Mouse (Mus musculus) midbrain, embryonic 14.5 days (tissue): ENCODE measurements around the gene Pde3a. TPM values are rescaled to one million over a fixed set of nuclear protein-coding genes. Genes with fewer than 3 reads are reported as not detected.

Source experiments
- ATAC-seq: fragments of 200-750 bp; cut with Nextera tagmentation; 2 replicates; pipeline ENCODE4 v1.8.0; 2017; ENCODE audit warnings: moderate number of reproducible peaks, moderate library complexity; ENCODE audit not compliant: low FRiP score, low TSS enrichment
- DNase-seq: peaks from one replicate; pipeline ENCODE4 v3.0.0-alpha.2; 2015
- H3K27ac ChIP-seq: fragments of 300-500 bp; sonication (generic); replicated peaks from 2 replicates; pipeline ENCODE4 v1.5.1; 2014; ENCODE audit warnings: mild to moderate bottlenecking, low read depth, low read length, moderate library complexity
- H3K27me3 ChIP-seq: fragments of 300-500 bp; sonication (generic); 2 replicates; pipeline ENCODE4 v1.6.1; 2014; ENCODE audit warnings: low read length, control low read depth, mixed read lengths; ENCODE audit not compliant: control insufficient read depth, insufficient read depth
- H3K36me3 ChIP-seq: fragments of 300-500 bp; sonication (generic); 2 replicates; pipeline ENCODE4 v1.6.1; 2014; ENCODE audit warnings: low read length, control low read depth; ENCODE audit not compliant: control insufficient read depth, insufficient read depth
- H3K4me1 ChIP-seq: fragments of 300-500 bp; sonication (generic); 2 replicates; pipeline ENCODE4 v1.6.1; 2014; ENCODE audit warnings: mild to moderate bottlenecking, antibody characterized with exemption, low read length, control low read depth; ENCODE audit not compliant: control insufficient read depth, insufficient read depth
- H3K4me2 ChIP-seq: fragments of 300-500 bp; sonication (generic); 2 replicates; pipeline ENCODE4 v1.6.1; 2014; ENCODE audit warnings: mild to moderate bottlenecking, low read length, moderate library complexity
- H3K4me3 ChIP-seq: fragments of 300-500 bp; sonication (generic); replicated peaks from 2 replicates; pipeline ENCODE4 v1.5.1; 2014; ENCODE audit warnings: low read depth, low read length
- H3K9ac ChIP-seq: fragments of 300-500 bp; sonication (generic); replicated peaks from 2 replicates; pipeline ENCODE4 v1.6.1; 2014; ENCODE audit warnings: mild to moderate bottlenecking, low read length, moderate library complexity
- H3K9me3 ChIP-seq: fragments of 300-500 bp; sonication (generic); 2 replicates; pipeline ENCODE4 v1.6.1; 2016; ENCODE audit warnings: low read length, control low read depth, mixed read lengths; ENCODE audit not compliant: control insufficient read depth
- WGBS: fragments of 180-500 bp; shearing (Covaris S2); extraction: QIAGEN DNeasy Blood & Tissue Kit; methylation state at CpG from one replicate; pipeline ENCODE4 v1.1.7; 2014; 5-methylcytosine and 5-hydroxymethylcytosine counted together
- polyA plus RNA-seq: library from polyadenylated mRNA; unstranded; fragments of >200 nt; fragmentation: Nextera tagmentation; extraction: Ambion mirVana; gene quantifications from 2 replicates; pipeline ENCODE4 v1.2.1, GENCODE M21; 2014

Pde3a gene
- polyA plus RNA-seq, 1 experiment from 2014 or later: 3.1 TPM

GRCm38 (mm10) chr6:141380927-141381326 lies 131.9 kb downstream of the Pde3a start:
- peak overlapping the region; percentile 63; the same call in 1 of the 2 replicates for H3K27ac ChIP-seq
- no peaks in the 10 kb centered on the region for H3K27me3 ChIP-seq
- 0 out of 2 replicates have a peak overlapping the region, but pooled peaks have one; percentile 20 for H3K9ac ChIP-seq
- no peaks in the 10 kb centered on the region for H3K36me3 ChIP-seq
- ATAC-seq (peak; percentile 55; the same call in 1 of the 2 replicates), DNase-seq (peak; percentile 70)
- WGBS: 27% methylated on average over 12 of the region's 12 CpGs
- no peaks in the 10 kb centered on the region for H3K9me3 ChIP-seq
- peaks cover 5% of the 10 kb centered on the region; the same call in 1 of the 2 replicates for H3K4me1 ChIP-seq
- H3K4me2 ChIP-seq: peak overlapping the region; percentile 29
- no peak overlapping the region for H3K4me3 ChIP-seq

- DNase-seq (peak; percentile 53), ATAC-seq (peak; percentile 38; the same call in 1 of the 2 replicates)
- H3K27ac ChIP-seq: peak overlapping the region; percentile 63
- peak overlapping the region; percentile 29 for H3K4me2 ChIP-seq
- H3K4me3 ChIP-seq: no peak overlapping the region
- H3K9me3 ChIP-seq: no peaks in the 10 kb centered on the region
- no peaks in the 10 kb centered on the region for H3K36me3 ChIP-seq
- H3K4me1 ChIP-seq: peaks cover 5% of the 10 kb centered on the region; the same call in 1 of the 2 replicates
- 55% methylated on average over 8 of the region's 8 CpGs for WGBS
- H3K27me3 ChIP-seq: no peaks in the 10 kb centered on the region
- H3K9ac ChIP-seq: no peak overlapping the region
Observed at GRCm38 (mm10) chr6:141381473-141381872, 132.4 kb downstream of the Pde3a start.

GRCm38 (mm10) chr6:141381881-141382370 lies 132.9 kb downstream of the Pde3a start:
- Histone ChIP-seq H3K9me3 (no peaks in the 10 kb centered on the region), H3K27me3 (no peaks in the 10 kb centered on the region), H3K36me3 (no peaks in the 10 kb centered on the region), H3K4me3 (no peak overlapping the region), H3K27ac (no peak overlapping the region; the same call in 1 of the 2 replicates), H3K4me1 (peaks cover 5% of the 10 kb centered on the region; the same call in 1 of the 2 replicates), H3K4me2 (no peak overlapping the region), H3K9ac (no peak overlapping the region)
- ATAC-seq: no peak
- WGBS: 92% methylated on average over 4 of the region's 4 CpGs
- no peak for DNase-seq

GRCm38 (mm10) chr6:141388104-141388503 lies 139.0 kb downstream of the Pde3a start:
- DNase-seq (no peak), ATAC-seq (no peak)
- no peaks in the 10 kb centered on the region for H3K9me3 ChIP-seq
- WGBS: 92% methylated on average over 5 of the region's 5 CpGs
- H3K4me3 ChIP-seq: no peak overlapping the region
- H3K4me1 ChIP-seq: no peaks in the 10 kb centered on the region
- H3K27ac ChIP-seq: no peak overlapping the region
- H3K36me3 ChIP-seq: no peaks in the 10 kb centered on the region
- H3K9ac ChIP-seq: no peak overlapping the region
- H3K27me3 ChIP-seq: no peaks in the 10 kb centered on the region
- no peak overlapping the region for H3K4me2 ChIP-seq

- H3K9me3 ChIP-seq: no peaks in the 10 kb centered on the region
- ATAC-seq: no peak
- no peaks in the 10 kb centered on the region for H3K27me3 ChIP-seq
- H3K4me2 ChIP-seq: no peak overlapping the region
- H3K4me3 ChIP-seq: no peak overlapping the region
- DNase-seq: no peak
- no peaks in the 10 kb centered on the region for H3K4me1 ChIP-seq
- WGBS: 87% methylated on average over 3 of the region's 3 CpGs
- H3K27ac ChIP-seq: no peak overlapping the region
- no peak overlapping the region for H3K9ac ChIP-seq
- H3K36me3 ChIP-seq: no peaks in the 10 kb centered on the region
Observed at GRCm38 (mm10) chr6:141395926-141396325, 146.9 kb downstream of the Pde3a start.

GRCm38 (mm10) chr6:141399411-141399810 lies 150.3 kb downstream of the Pde3a start:
- WGBS: 54% methylated on average over 4 of the region's 4 CpGs
- H3K27ac ChIP-seq: no peak overlapping the region
- H3K4me3 ChIP-seq: no peak overlapping the region
- no peak for ATAC-seq
- H3K9me3 ChIP-seq: no peaks in the 10 kb centered on the region
- peak; percentile 24 for DNase-seq
- H3K9ac ChIP-seq: no peak overlapping the region
- no peaks in the 10 kb centered on the region for H3K27me3 ChIP-seq
- H3K36me3 ChIP-seq: no peaks in the 10 kb centered on the region
- H3K4me2 ChIP-seq: no peak overlapping the region
- H3K4me1 ChIP-seq: no peaks in the 10 kb centered on the region

- DNase-seq: peak; percentile 20
Observed at GRCm38 (mm10) chr6:141403943-141404342, 154.9 kb downstream of the Pde3a start.

GRCm38 (mm10) chr6:141404649-141405048 lies 155.6 kb downstream of the Pde3a start:
- Histone ChIP-seq H3K27ac (no peak overlapping the region), H3K4me1 (no peaks in the 10 kb centered on the region), H3K27me3 (no peaks in the 10 kb centered on the region), H3K9me3 (no peaks in the 10 kb centered on the region), H3K4me2 (no peak overlapping the region), H3K9ac (no peak overlapping the region), H3K4me3 (no peak overlapping the region), H3K36me3 (no peaks in the 10 kb centered on the region)
- no peak for DNase-seq
- no peak for ATAC-seq
- 81% methylated on average over 7 of the region's 7 CpGs for WGBS

More at GRCm38 (mm10) chr6:141403943-141404342, 154.9 kb downstream of the Pde3a start:
- no peaks in the 10 kb centered on the region for H3K4me1 ChIP-seq
- WGBS: 71% methylated on average over 2 of the region's 2 CpGs
- ATAC-seq: no peak
- H3K4me3 ChIP-seq: no peak overlapping the region
- no peak overlapping the region for H3K9ac ChIP-seq
- no peak overlapping the region for H3K4me2 ChIP-seq
- H3K9me3 ChIP-seq: no peaks in the 10 kb centered on the region
- H3K36me3 ChIP-seq: no peaks in the 10 kb centered on the region
- H3K27me3 ChIP-seq: no peaks in the 10 kb centered on the region
- no peak overlapping the region for H3K27ac ChIP-seq

GRCm38 (mm10) chr6:141405496-141405895 lies 156.4 kb downstream of the Pde3a start:
- no peak overlapping the region for H3K9ac ChIP-seq
- ATAC-seq: no peak
- no peak for DNase-seq
- H3K27me3 ChIP-seq: no peaks in the 10 kb centered on the region
- 76% methylated on average over 5 of the region's 5 CpGs for WGBS
- H3K27ac ChIP-seq: no peak overlapping the region
- H3K36me3 ChIP-seq: no peaks in the 10 kb centered on the region
- no peaks in the 10 kb centered on the region for H3K9me3 ChIP-seq
- H3K4me2 ChIP-seq: no peak overlapping the region
- H3K4me3 ChIP-seq: no peak overlapping the region
- H3K4me1 ChIP-seq: no peaks in the 10 kb centered on the region
